Mouse (Mus musculus) embryonic fibroblast, embryonic 13.5 days (primary cell): Measurements from ENCODE around the gene Capzb. TPM values are rescaled to one million over a fixed set of nuclear protein-coding genes. Genes with fewer than 3 reads are reported as not detected.

Source experiments
- H3K27ac ChIP-seq: 2 replicates; pipeline ENCODE4 v1.5.1; 2012; ENCODE audit warnings: low read length, control low read depth, inconsistent platforms; ENCODE audit not compliant: insufficient read depth
- H3K4me1 ChIP-seq: 2 replicates; pipeline ENCODE4 v1.6.1; 2011; ENCODE audit warnings: low read length; ENCODE audit not compliant: control insufficient read depth, insufficient read depth
- H3K4me3 ChIP-seq: 2 replicates; pipeline ENCODE4 v1.5.1; 2011; ENCODE audit warnings: mild to moderate bottlenecking, control low read depth, low read length; ENCODE audit not compliant: insufficient read depth
- CTCF ChIP-seq: IDR thresholded peaks from 2 replicates; pipeline ENCODE4 v1.5.1; 2011; ENCODE audit warnings: mild to moderate bottlenecking, control low read depth, low read length, moderate library complexity, borderline replicate concordance; ENCODE audit not compliant: insufficient read depth
- POLR2A ChIP-seq: IDR thresholded peaks from 2 replicates; pipeline ENCODE4 v1.6.1; 2011; ENCODE audit warnings: low read depth, mild to moderate bottlenecking, control low read depth, low read length, moderate library complexity
- polyA plus RNA-seq: library from polyadenylated mRNA; stranded (reverse); fragments of >200 nt; gene quantifications from 2 replicates; pipeline ENCODE4 v1.2.4, GENCODE M21; 2011; ENCODE audit warnings: low read depth; ENCODE audit not compliant: missing spikeins, insufficient read length

Capzb gene
- polyA plus RNA-seq, 1 experiment, result 355 TPM

- Histone ChIP-seq H3K4me1 (peaks cover 14% of the 10 kb centered on the region), H3K4me3 (no peak overlapping the region), H3K27ac (no peak overlapping the region)
- TF ChIP-seq POLR2A, result no peak
- no peak for TF ChIP-seq CTCF
These were observed 73.2 kb downstream of the Capzb start for GRCm38 (mm10) chr4:139265783-139266499.

DNA sequence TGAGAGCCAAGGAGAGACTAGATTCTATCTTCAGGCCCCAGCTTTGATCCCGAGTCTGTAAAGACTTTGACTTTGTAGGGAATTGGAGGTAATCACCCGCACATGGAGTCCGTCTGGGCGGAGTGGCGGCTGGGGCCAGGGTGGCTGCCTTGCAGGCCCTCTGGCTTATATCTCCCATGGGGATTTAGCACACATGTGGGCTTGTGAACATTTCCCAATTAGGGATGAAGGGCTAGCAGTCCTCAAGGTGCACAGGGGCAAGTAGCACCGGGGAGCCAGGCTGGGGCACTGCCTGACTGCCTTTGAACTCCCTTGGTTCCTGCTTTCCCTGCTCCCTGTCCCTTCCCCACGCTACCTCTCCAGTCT is 73.8 kb downstream of the Capzb start:
- Histone ChIP-seq H3K27ac (no peak overlapping the region), H3K4me3 (no peak overlapping the region), H3K4me1 (peaks cover 9% of the 10 kb centered on the region)
- TF ChIP-seq POLR2A (no peak), CTCF (no peak)

- Histone ChIP-seq H3K4me1 (peaks cover 12% of the 10 kb centered on the region; the same call in 1 of the 2 replicates), H3K4me3 (no peak overlapping the region), H3K27ac (no peak overlapping the region)
- TF ChIP-seq CTCF (no peak), POLR2A (no peak)
These were observed 74.6 kb downstream of the Capzb start for GRCm38 (mm10) chr4:139267335-139267734.

GRCm38 (mm10) chr4:139268242-139268641 is 75.5 kb downstream of the Capzb start:
- Histone ChIP-seq H3K27ac (no peak overlapping the region), H3K4me3 (no peak overlapping the region), H3K4me1 (peaks cover 12% of the 10 kb centered on the region; the same call in 1 of the 2 replicates)
- TF ChIP-seq CTCF, result no peak
- TF ChIP-seq POLR2A, result no peak

DNA sequence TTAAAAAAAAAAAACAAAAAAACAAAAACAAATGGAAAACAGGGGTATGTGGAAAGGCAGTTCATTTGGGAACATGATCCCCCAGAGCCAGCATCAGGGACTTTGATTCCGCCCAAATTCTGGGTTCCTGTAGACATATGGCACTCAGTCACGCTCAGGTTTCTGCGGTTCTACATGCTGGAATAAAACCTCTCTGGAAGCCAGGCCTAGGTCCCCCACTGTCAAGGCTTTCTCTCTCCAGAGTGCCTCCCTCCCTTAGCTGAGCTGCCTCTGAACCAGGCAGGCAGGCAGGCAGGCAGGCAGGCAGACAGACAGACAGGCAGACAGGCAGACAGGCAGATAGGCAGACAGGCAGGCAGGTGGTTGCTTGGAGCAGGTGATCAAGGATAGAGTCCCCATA is 77.5 kb downstream of the Capzb start:
- peaks cover 12% of the 10 kb centered on the region; the same call in 1 of the 2 replicates for H3K4me1 ChIP-seq
- H3K4me3 ChIP-seq, result no peak overlapping the region
- H3K27ac ChIP-seq, result no peak overlapping the region
- no peak for TF ChIP-seq POLR2A
- TF ChIP-seq CTCF, result no peak

- no peak overlapping the region for H3K27ac ChIP-seq
- TF ChIP-seq CTCF, result no peak
- 0 out of 2 replicates have a peak, but pooled peaks cover 7% of the 10 kb centered on the region for H3K4me1 ChIP-seq
- H3K4me3 ChIP-seq, result no peak overlapping the region
These were observed 78.9 kb downstream of the Capzb start for GRCm38 (mm10) chr4:139271562-139271961.

- Histone ChIP-seq H3K4me1 (0 out of 2 replicates have a peak, but pooled peaks cover 4% of the 10 kb centered on the region), H3K27ac (no peak overlapping the region), H3K4me3 (no peak overlapping the region)
- TF ChIP-seq POLR2A (no peak), CTCF (no peak)
These were observed 80.4 kb downstream of the Capzb start for GRCm38 (mm10) chr4:139272951-139273680.

GRCm38 (mm10) chr4:139274573-139274972 is 81.9 kb downstream of the Capzb start:
- TF ChIP-seq CTCF (no peak), POLR2A (no peak)
- 0 out of 2 replicates have a peak, but pooled peaks cover 4% of the 10 kb centered on the region for H3K4me1 ChIP-seq
- H3K27ac ChIP-seq, result no peak overlapping the region
- no peak overlapping the region for H3K4me3 ChIP-seq

- Histone ChIP-seq H3K4me1 (0 out of 2 replicates have a peak, but pooled peaks cover 4% of the 10 kb centered on the region), H3K27ac (no peak overlapping the region), H3K4me3 (no peak overlapping the region)
- TF ChIP-seq POLR2A, result no peak
- TF ChIP-seq CTCF, result no peak
These were observed 83.7 kb downstream of the Capzb start for GRCm38 (mm10) chr4:139276411-139276810.

- no peak for TF ChIP-seq POLR2A
- TF ChIP-seq CTCF, result no peak
- no peak overlapping the region for H3K27ac ChIP-seq
- H3K4me3 ChIP-seq, result no peak overlapping the region
- H3K4me1 ChIP-seq, result 0 out of 2 replicates have a peak, but pooled peaks cover 2% of the 10 kb centered on the region
These were observed 87.8 kb downstream of the Capzb start for GRCm38 (mm10) chr4:139280530-139280929.
